Comparison of ENCODE assay signal across 14 mouse cellular contexts in genomic region chr13:41803656-41804265, GRCm38 (mm10). TPM values are rescaled to one million over a fixed set of nuclear protein-coding genes. Genes with fewer than 3 reads are reported as not detected.
DNase-seq lines count a peak whose midpoint lies in the region; ATAC-seq and TF ChIP-seq lines count a peak whose summit lies in the region.
"Had no signal": no experiment of that assay in that cellular context is flagged by ENCODE, and none has a peak within 500 bp of the region (broad histone marks: within the 10 kb centered on the region; RNA-seq: fewer than 3 reads in every experiment).

No protein-coding gene starts in this region.

- 0 out of 2 replicates have a peak overlapping the region, but pooled peaks have one; percentile 11 for H3K27ac ChIP-seq in heart, postnatal 0 days (ENCODE audit: low read depth)
- H3K27ac ChIP-seq: forebrain, embryonic 13.5 days; gastrocnemius, adult 2 months had no signal

- no peaks in the 10 kb centered on the region for H3K9me3 ChIP-seq in heart, postnatal 0 days (replicated peaks; ENCODE audit: control insufficient read depth, low read length)
- H3K9me3 ChIP-seq: forebrain, embryonic 13.5 days had no signal

- TF ChIP-seq EP300 in heart, postnatal 0 days (IDR thresholded peaks at IDR 0.05; ENCODE audit: low read depth) = no peak

- H3K4me1 ChIP-seq in heart, postnatal 0 days (ENCODE audit: control insufficient read depth, insufficient read depth) = peaks cover 14% of the 10 kb centered on the region

- TF ChIP-seq CTCF in heart, postnatal 0 days (IDR thresholded peaks at IDR 0.05; ENCODE audit: low read depth) = no peak

- DNase-seq in heart, postnatal 0 days (ENCODE audit: low spot score) = peak; percentile 24
- DNase-seq in heart, adult 11 months = no peak
- peak; percentile 5 to 7 for DNase-seq in urinary bladder, postnatal 36 days (ENCODE audit: low spot score in 2 of 2)
- DNase-seq in urinary bladder, postnatal 4 days (ENCODE audit: low spot score in 2 of 2) = no peak
- no peak for DNase-seq in retina, postnatal 1 day
- DNase-seq in embryo, embryonic 11 days = no peak
- no peak for DNase-seq in testis, postnatal 14 days (ENCODE audit: low spot score)
- DNase-seq: adrenal gland, postnatal 25 days; cerebellum, adult 18-20 months; gastrocnemius, adult 2 months; kidney, postnatal 14 days had no signal

- no peaks in the 10 kb centered on the region for H3K27me3 ChIP-seq in heart, postnatal 0 days (ENCODE audit: control insufficient read depth, insufficient read depth, low read length)
- H3K27me3 ChIP-seq: forebrain, embryonic 13.5 days had no signal

- 50% methylated on average over 8 of the region's 8 CpGs for WGBS in heart, postnatal 0 days

- H3K9ac ChIP-seq in heart, postnatal 0 days (replicated peaks; ENCODE audit: low read depth, low read length) = no peak overlapping the region
- H3K9ac ChIP-seq: forebrain, embryonic 13.5 days had no signal

- H3K4me3 ChIP-seq in heart, postnatal 0 days (ENCODE audit: low read depth, low read length) = no peak overlapping the region
- H3K4me3 ChIP-seq: forebrain, embryonic 13.5 days; gastrocnemius, adult 2 months had no signal

- H3K4me2 ChIP-seq in heart, postnatal 0 days (ENCODE audit: low read depth, low read length) = no peak overlapping the region
- H3K4me2 ChIP-seq: forebrain, embryonic 13.5 days had no signal

- no peak for ATAC-seq in heart, postnatal 0 days (ENCODE audit: insufficient read depth, low read depth)
- peak; percentile 50; the same call in 1 of the 2 replicates for ATAC-seq in monocyte, adult 5-6 weeks (replicated peaks; ENCODE audit: insufficient number of reproducible peaks, low FRiP score, low TSS enrichment, poor library complexity, severe bottlenecking)
- ATAC-seq: forebrain, embryonic 13.5 days had no signal

- no peaks in the 10 kb centered on the region for H3K36me3 ChIP-seq in heart, postnatal 0 days (replicated peaks; ENCODE audit: control insufficient read depth, insufficient read depth, low read length)

RNA-seq across cellular contexts. Expression of gene Adtrp, which starts 43.7 kb away (rescaled TPM):
- total RNA-seq in heart, postnatal 0 days (2014; rRNA removed; ENCODE audit: low replicate concordance) = not detected in 2 replicates
- 0.12 TPM in 1 of 2 replicates, not detected in the other for polyA plus RNA-seq in heart, postnatal 0 days (2015; fragmentation: Nextera tagmentation; extraction: Ambion mirVana)
- 0.49 to 7.5 TPM in 2 of 3 replicates, not detected in the other for total RNA-seq in monocyte, adult 5-6 weeks (2017)
- total RNA-seq: gastrocnemius, adult 2 months had no signal
- polyA plus RNA-seq: forebrain, embryonic 13.5 days; heart, embryonic 14.5 days had no signal

Comparison
In these comparisons a context has a peak if more than half of its experiments do, and no peak if none do; other contexts are left out.
1. DNase-seq: peak in heart, postnatal 0 days (single experiment) and urinary bladder, postnatal 36 days (2 of 2); none in heart, adult 11 months (single experiment), urinary bladder, postnatal 4 days (0 of 2), retina, postnatal 1 day (single experiment), embryo, embryonic 11 days (single experiment) and testis, postnatal 14 days (single experiment).